Mouse (Mus musculus): ENCODE results near the gene Gm20431. TPM values are rescaled to one million over a fixed set of nuclear protein-coding genes. Genes with fewer than 3 reads are reported as not detected.

The Gm20431 gene
- polyA plus RNA-seq (2016; fragmentation: Nextera tagmentation; extraction: Ambion mirVana), result 4.1 and 6.7 TPM in 2 replicates

GRCm38 (mm10) chr2:167661270-167662203, at the start of gene Gm20431:
Gene Gm20431, minus strand, starts transcription at chr2:167661496.
- Histone ChIP-seq H3K4me1 (replicated peaks) (peaks cover 52% of the 10 kb centered on the region), H3K9me3 (no peaks in the 10 kb centered on the region), H3K27ac (peak within 1 kb of the TSS; percentile 93), H3K36me3 (peaks cover 18% of the 10 kb centered on the region), H3K4me3 (peak within 1 kb of the TSS; percentile 86), H3K27me3 (ENCODE audit: insufficient read depth, poor library complexity, severe bottlenecking) (peaks cover 16% of the 10 kb centered on the region)
- peak; percentile 92 for DNase-seq (ENCODE audit: low spot score)
- 2% methylated on average over 110 of the region's 110 CpGs for WGBS

- DNase-seq (ENCODE audit: low spot score), result no peak
- no peaks in the 10 kb centered on the region for H3K36me3 ChIP-seq
- WGBS, result 59% methylated on average over 6 of the region's 6 CpGs
- peaks cover 13% of the 10 kb centered on the region; the same call in 1 of the 2 replicates for H3K27me3 ChIP-seq (ENCODE audit: insufficient read depth, poor library complexity, severe bottlenecking)
- no peaks in the 10 kb centered on the region for H3K9me3 ChIP-seq
- H3K4me3 ChIP-seq, result no peak overlapping the region
- H3K4me1 ChIP-seq (replicated peaks), result peaks cover 24% of the 10 kb centered on the region
- no peak overlapping the region for H3K27ac ChIP-seq
These were observed 49.3 kb upstream of the Gm20431 start for GRCm38 (mm10) chr2:167710574-167710973.

GRCm38 (mm10) chr2:167709969-167710368, 48.7 kb upstream of the Gm20431 start:
- peaks cover 24% of the 10 kb centered on the region for H3K4me1 ChIP-seq (replicated peaks)
- peaks cover 13% of the 10 kb centered on the region; the same call in 1 of the 2 replicates for H3K27me3 ChIP-seq (ENCODE audit: insufficient read depth, poor library complexity, severe bottlenecking)
- no peak for DNase-seq (ENCODE audit: low spot score)
- H3K36me3 ChIP-seq, result no peaks in the 10 kb centered on the region
- H3K4me3 ChIP-seq, result no peak overlapping the region
- no peak overlapping the region for H3K27ac ChIP-seq
- WGBS, result 63% methylated on average over 6 of the region's 6 CpGs
- H3K9me3 ChIP-seq, result no peaks in the 10 kb centered on the region

- 68% methylated on average over 15 of the region's 15 CpGs for WGBS
These were observed 47.1 kb upstream of the Gm20431 start for GRCm38 (mm10) chr2:167708373-167708772.

GRCm38 (mm10) chr2:167706183-167706939, 45.1 kb upstream of the Gm20431 start:
- peaks cover 13% of the 10 kb centered on the region for H3K27me3 ChIP-seq (ENCODE audit: insufficient read depth, poor library complexity, severe bottlenecking)

More at GRCm38 (mm10) chr2:167708373-167708772, 47.1 kb upstream of the Gm20431 start:
- H3K27ac ChIP-seq, result 0 out of 2 replicates have a peak overlapping the region, but pooled peaks have one; percentile 35
- H3K4me3 ChIP-seq, result no peak overlapping the region
- H3K36me3 ChIP-seq, result no peaks in the 10 kb centered on the region
- peaks cover 31% of the 10 kb centered on the region for H3K4me1 ChIP-seq (replicated peaks)
- peaks cover 13% of the 10 kb centered on the region for H3K27me3 ChIP-seq (ENCODE audit: insufficient read depth, poor library complexity, severe bottlenecking)
- H3K9me3 ChIP-seq, result no peaks in the 10 kb centered on the region
- DNase-seq (ENCODE audit: low spot score), result no peak

GRCm38 (mm10) chr2:167704409-167704808, 43.1 kb upstream of the Gm20431 start:
- no peak overlapping the region for H3K4me3 ChIP-seq
- no peaks in the 10 kb centered on the region for H3K9me3 ChIP-seq
- peaks cover 26% of the 10 kb centered on the region for H3K4me1 ChIP-seq (replicated peaks)
- DNase-seq (ENCODE audit: low spot score), result no peak
- WGBS, result 89% methylated on average over 4 of the region's 4 CpGs
- 0 out of 2 replicates have a peak overlapping the region, but pooled peaks have one; percentile 3 for H3K27ac ChIP-seq
- H3K27me3 ChIP-seq (ENCODE audit: insufficient read depth, poor library complexity, severe bottlenecking), result peaks cover 8% of the 10 kb centered on the region
- no peaks in the 10 kb centered on the region for H3K36me3 ChIP-seq

More at GRCm38 (mm10) chr2:167706183-167706939, 45.1 kb upstream of the Gm20431 start:
- peaks cover 35% of the 10 kb centered on the region for H3K4me1 ChIP-seq (replicated peaks)
- H3K9me3 ChIP-seq, result no peaks in the 10 kb centered on the region
- DNase-seq (ENCODE audit: low spot score), result no peak
- WGBS, result 76% methylated on average over 11 of the region's 11 CpGs
- H3K36me3 ChIP-seq, result no peaks in the 10 kb centered on the region
- 0 out of 2 replicates have a peak overlapping the region, but pooled peaks have one; percentile 9 for H3K27ac ChIP-seq
- H3K4me3 ChIP-seq, result no peak overlapping the region

GRCm38 (mm10) chr2:167702126-167702525, 40.8 kb upstream of the Gm20431 start:
- WGBS, result 71% methylated on average over 6 of the region's 6 CpGs

GRCm38 (mm10) chr2:167701472-167701871, 40.2 kb upstream of the Gm20431 start:
- 76% methylated on average over 5 of the region's 5 CpGs for WGBS
- DNase-seq (ENCODE audit: low spot score), result no peak
- Histone ChIP-seq H3K27me3 (ENCODE audit: insufficient read depth, poor library complexity, severe bottlenecking) (no peaks in the 10 kb centered on the region; the same call in none of the 2 replicates), H3K9me3 (no peaks in the 10 kb centered on the region), H3K36me3 (no peaks in the 10 kb centered on the region), H3K4me1 (replicated peaks) (peaks cover 18% of the 10 kb centered on the region; the same call in 1 of the 2 replicates), H3K4me3 (no peak overlapping the region), H3K27ac (no peak overlapping the region)

More at GRCm38 (mm10) chr2:167702126-167702525, 40.8 kb upstream of the Gm20431 start:
- no peak overlapping the region for H3K27ac ChIP-seq
- H3K27me3 ChIP-seq (ENCODE audit: insufficient read depth, poor library complexity, severe bottlenecking), result no peaks in the 10 kb centered on the region; the same call in none of the 2 replicates
- no peaks in the 10 kb centered on the region for H3K9me3 ChIP-seq
- H3K4me1 ChIP-seq (replicated peaks), result peaks cover 18% of the 10 kb centered on the region; the same call in 1 of the 2 replicates
- no peaks in the 10 kb centered on the region for H3K36me3 ChIP-seq
- DNase-seq (ENCODE audit: low spot score), result no peak
- H3K4me3 ChIP-seq, result no peak overlapping the region

GRCm38 (mm10) chr2:167700018-167700417, 38.7 kb upstream of the Gm20431 start:
- DNase-seq (ENCODE audit: low spot score), result no peak
- 83% methylated on average over 5 of the region's 5 CpGs for WGBS
- Histone ChIP-seq H3K4me3 (no peak overlapping the region), H3K36me3 (no peaks in the 10 kb centered on the region), H3K27me3 (ENCODE audit: insufficient read depth, poor library complexity, severe bottlenecking) (no peaks in the 10 kb centered on the region; the same call in 1 of the 2 replicates), H3K4me1 (replicated peaks) (peaks cover 25% of the 10 kb centered on the region), H3K27ac (no peak overlapping the region), H3K9me3 (peaks cover 6% of the 10 kb centered on the region)

- no peak overlapping the region for H3K27ac ChIP-seq
- peaks cover 9% of the 10 kb centered on the region for H3K9me3 ChIP-seq
- H3K4me1 ChIP-seq (replicated peaks), result peaks cover 18% of the 10 kb centered on the region
- WGBS, result 65% methylated on average over 5 of the region's 5 CpGs
- H3K36me3 ChIP-seq, result no peaks in the 10 kb centered on the region
- no peaks in the 10 kb centered on the region; the same call in 1 of the 2 replicates for H3K27me3 ChIP-seq (ENCODE audit: insufficient read depth, poor library complexity, severe bottlenecking)
- no peak for DNase-seq (ENCODE audit: low spot score)
- H3K4me3 ChIP-seq, result no peak overlapping the region
These were observed 36.6 kb upstream of the Gm20431 start for GRCm38 (mm10) chr2:167697902-167698301.

GRCm38 (mm10) chr2:167696143-167696542, 34.8 kb upstream of the Gm20431 start:
- peaks cover 9% of the 10 kb centered on the region for H3K9me3 ChIP-seq
- peak overlapping the region; percentile 0; the same call in 1 of the 2 replicates for H3K27ac ChIP-seq
- H3K36me3 ChIP-seq, result no peaks in the 10 kb centered on the region
- WGBS, result 92% methylated on average over 7 of the region's 7 CpGs
- H3K27me3 ChIP-seq (ENCODE audit: insufficient read depth, poor library complexity, severe bottlenecking), result peaks cover 18% of the 10 kb centered on the region
- H3K4me3 ChIP-seq, result no peak overlapping the region
- peaks cover 17% of the 10 kb centered on the region; the same call in 1 of the 2 replicates for H3K4me1 ChIP-seq (replicated peaks)
- DNase-seq (ENCODE audit: low spot score), result no peak

- H3K27me3 ChIP-seq (ENCODE audit: insufficient read depth, poor library complexity, severe bottlenecking), result peaks cover 24% of the 10 kb centered on the region
- H3K9me3 ChIP-seq, result peaks cover 9% of the 10 kb centered on the region
These were observed 34.2 kb upstream of the Gm20431 start for GRCm38 (mm10) chr2:167695491-167695890.

More at GRCm38 (mm10) chr2:167695491-167695890, 34.2 kb upstream of the Gm20431 start:
- WGBS, result 68% methylated on average over 14 of the region's 14 CpGs
- DNase-seq (ENCODE audit: low spot score), result no peak
- Histone ChIP-seq H3K27ac (no peak overlapping the region), H3K4me1 (replicated peaks) (peaks cover 17% of the 10 kb centered on the region; the same call in 1 of the 2 replicates), H3K36me3 (no peaks in the 10 kb centered on the region), H3K4me3 (no peak overlapping the region)
